Mouse (Mus musculus): ENCODE data around the gene Col17a1. TPM values are rescaled to one million over a fixed set of nuclear protein-coding genes. Genes with fewer than 3 reads are reported as not detected.

Gene Col17a1
- polyA plus RNA-seq, 1 experiment from 2014 or later = 1.1 TPM

- DNase-seq (ENCODE audit: low spot score) (no peak), ATAC-seq (replicated peaks; ENCODE audit: low FRiP score, low TSS enrichment, low read depth) (no peak)
- no peak overlapping the region for H3K4me3 ChIP-seq (ENCODE audit: low read depth, low read length)
- H3K9me3 ChIP-seq (ENCODE audit: control insufficient read depth, low read length) = no peaks in the 10 kb centered on the region
- WGBS = 86% methylated on average over 4 of the region's 4 CpGs
- H3K36me3 ChIP-seq (ENCODE audit: control insufficient read depth, insufficient read depth, low read length) = peaks cover 40% of the 10 kb centered on the region
- no peak overlapping the region for H3K27ac ChIP-seq (ENCODE audit: low read depth)
- no peak overlapping the region for H3K4me2 ChIP-seq (ENCODE audit: low read length)
- H3K27me3 ChIP-seq (replicated peaks; ENCODE audit: control insufficient read depth, insufficient read depth, low read length) = no peaks in the 10 kb centered on the region
- no peaks in the 10 kb centered on the region for H3K4me1 ChIP-seq (replicated peaks; ENCODE audit: control insufficient read depth, insufficient read depth, low read length)
- H3K9ac ChIP-seq (ENCODE audit: low read length) = no peak overlapping the region
Measured at GRCm38 (mm10) chr19:47635380-47635779, 56.5 kb downstream of the Col17a1 start.

- Histone ChIP-seq H3K9me3 (ENCODE audit: control insufficient read depth, low read length) (no peaks in the 10 kb centered on the region), H3K4me3 (ENCODE audit: low read depth, low read length) (no peak overlapping the region), H3K4me1 (replicated peaks; ENCODE audit: control insufficient read depth, insufficient read depth, low read length) (no peaks in the 10 kb centered on the region), H3K27ac (ENCODE audit: low read depth) (no peak overlapping the region), H3K9ac (ENCODE audit: low read length) (no peak overlapping the region), H3K27me3 (replicated peaks; ENCODE audit: control insufficient read depth, insufficient read depth, low read length) (no peaks in the 10 kb centered on the region), H3K4me2 (ENCODE audit: low read length) (no peak overlapping the region), H3K36me3 (ENCODE audit: control insufficient read depth, insufficient read depth, low read length) (peaks cover 24% of the 10 kb centered on the region)
- ATAC-seq (replicated peaks; ENCODE audit: low FRiP score, low TSS enrichment, low read depth) (no peak), DNase-seq (ENCODE audit: low spot score) (no peak)
- 99% methylated on average over 5 of the region's 5 CpGs for WGBS
Measured at GRCm38 (mm10) chr19:47631799-47632198, 60.1 kb downstream of the Col17a1 start.

- no peaks in the 10 kb centered on the region for H3K27me3 ChIP-seq (replicated peaks; ENCODE audit: control insufficient read depth, insufficient read depth, low read length)
- no peak overlapping the region for H3K4me3 ChIP-seq (ENCODE audit: low read depth, low read length)
- no peak overlapping the region for H3K9ac ChIP-seq (ENCODE audit: low read length)
- H3K4me2 ChIP-seq (ENCODE audit: low read length) = no peak overlapping the region
- DNase-seq (ENCODE audit: low spot score) (no peak), ATAC-seq (replicated peaks; ENCODE audit: low FRiP score, low TSS enrichment, low read depth) (no peak)
- no peak overlapping the region for H3K27ac ChIP-seq (ENCODE audit: low read depth)
- 82% methylated on average over 5 of the region's 5 CpGs for WGBS
- no peaks in the 10 kb centered on the region for H3K4me1 ChIP-seq (replicated peaks; ENCODE audit: control insufficient read depth, insufficient read depth, low read length)
- H3K9me3 ChIP-seq (ENCODE audit: control insufficient read depth, low read length) = no peaks in the 10 kb centered on the region
- H3K36me3 ChIP-seq (ENCODE audit: control insufficient read depth, insufficient read depth, low read length) = peaks cover 31% of the 10 kb centered on the region
Measured at GRCm38 (mm10) chr19:47630381-47630780, 61.5 kb downstream of the Col17a1 start.

GRCm38 (mm10) chr19:47629068-47629467 lies 62.8 kb downstream of the Col17a1 start:
- ATAC-seq (replicated peaks; ENCODE audit: low FRiP score, low TSS enrichment, low read depth) = no peak
- Histone ChIP-seq H3K4me1 (replicated peaks; ENCODE audit: control insufficient read depth, insufficient read depth, low read length) (no peaks in the 10 kb centered on the region), H3K4me2 (ENCODE audit: low read length) (no peak overlapping the region), H3K27ac (ENCODE audit: low read depth) (no peak overlapping the region), H3K4me3 (ENCODE audit: low read depth, low read length) (no peak overlapping the region), H3K36me3 (ENCODE audit: control insufficient read depth, insufficient read depth, low read length) (peaks cover 39% of the 10 kb centered on the region), H3K9me3 (ENCODE audit: control insufficient read depth, low read length) (no peaks in the 10 kb centered on the region), H3K9ac (ENCODE audit: low read length) (no peak overlapping the region), H3K27me3 (replicated peaks; ENCODE audit: control insufficient read depth, insufficient read depth, low read length) (no peaks in the 10 kb centered on the region)
- WGBS = 61% methylated on average over 5 of the region's 5 CpGs
- DNase-seq (ENCODE audit: low spot score) = no peak

- Histone ChIP-seq H3K9ac (ENCODE audit: low read length) (no peak overlapping the region), H3K4me2 (ENCODE audit: low read length) (no peak overlapping the region), H3K27me3 (replicated peaks; ENCODE audit: control insufficient read depth, insufficient read depth, low read length) (no peaks in the 10 kb centered on the region), H3K27ac (ENCODE audit: low read depth) (no peak overlapping the region), H3K4me3 (ENCODE audit: low read depth, low read length) (no peak overlapping the region), H3K36me3 (ENCODE audit: control insufficient read depth, insufficient read depth, low read length) (peaks cover 55% of the 10 kb centered on the region), H3K4me1 (replicated peaks; ENCODE audit: control insufficient read depth, insufficient read depth, low read length) (no peaks in the 10 kb centered on the region), H3K9me3 (ENCODE audit: control insufficient read depth, low read length) (no peaks in the 10 kb centered on the region)
- DNase-seq (ENCODE audit: low spot score) (no peak), ATAC-seq (replicated peaks; ENCODE audit: low FRiP score, low TSS enrichment, low read depth) (no peak)
- WGBS = 91% methylated on average over 10 of the region's 10 CpGs
Measured at GRCm38 (mm10) chr19:47627450-47627849, 64.4 kb downstream of the Col17a1 start.

- ATAC-seq (replicated peaks; ENCODE audit: low FRiP score, low TSS enrichment, low read depth) (no peak), DNase-seq (ENCODE audit: low spot score) (no peak)
- Histone ChIP-seq H3K9me3 (ENCODE audit: control insufficient read depth, low read length) (no peaks in the 10 kb centered on the region), H3K27me3 (replicated peaks; ENCODE audit: control insufficient read depth, insufficient read depth, low read length) (no peaks in the 10 kb centered on the region), H3K4me3 (ENCODE audit: low read depth, low read length) (no peak overlapping the region), H3K4me2 (ENCODE audit: low read length) (no peak overlapping the region), H3K27ac (ENCODE audit: low read depth) (no peak overlapping the region), H3K4me1 (replicated peaks; ENCODE audit: control insufficient read depth, insufficient read depth, low read length) (no peaks in the 10 kb centered on the region), H3K36me3 (ENCODE audit: control insufficient read depth, insufficient read depth, low read length) (peaks cover 73% of the 10 kb centered on the region), H3K9ac (ENCODE audit: low read length) (no peak overlapping the region)
- WGBS = 68% methylated on average over 10 of the region's 10 CpGs
Measured at GRCm38 (mm10) chr19:47624940-47625711, 66.8 kb downstream of the Col17a1 start.

- WGBS = 82% methylated on average over 8 of the region's 8 CpGs
- Histone ChIP-seq H3K4me3 (ENCODE audit: low read depth, low read length) (no peak overlapping the region), H3K27ac (ENCODE audit: low read depth) (no peak overlapping the region), H3K9ac (ENCODE audit: low read length) (no peak overlapping the region), H3K4me2 (ENCODE audit: low read length) (no peak overlapping the region), H3K27me3 (replicated peaks; ENCODE audit: control insufficient read depth, insufficient read depth, low read length) (no peaks in the 10 kb centered on the region), H3K9me3 (ENCODE audit: control insufficient read depth, low read length) (no peaks in the 10 kb centered on the region), H3K36me3 (ENCODE audit: control insufficient read depth, insufficient read depth, low read length) (peaks cover 92% of the 10 kb centered on the region), H3K4me1 (replicated peaks; ENCODE audit: control insufficient read depth, insufficient read depth, low read length) (no peaks in the 10 kb centered on the region)
- ATAC-seq (replicated peaks; ENCODE audit: low FRiP score, low TSS enrichment, low read depth) = no peak
- no peak for DNase-seq (ENCODE audit: low spot score)
Measured at GRCm38 (mm10) chr19:47621478-47621877, 70.4 kb downstream of the Col17a1 start.

- Histone ChIP-seq H3K4me2 (ENCODE audit: low read length) (no peak overlapping the region), H3K27me3 (replicated peaks; ENCODE audit: control insufficient read depth, insufficient read depth, low read length) (no peaks in the 10 kb centered on the region), H3K4me1 (replicated peaks; ENCODE audit: control insufficient read depth, insufficient read depth, low read length) (no peaks in the 10 kb centered on the region), H3K36me3 (ENCODE audit: control insufficient read depth, insufficient read depth, low read length) (peaks cover 53% of the 10 kb centered on the region), H3K27ac (ENCODE audit: low read depth) (no peak overlapping the region), H3K9me3 (ENCODE audit: control insufficient read depth, low read length) (no peaks in the 10 kb centered on the region), H3K4me3 (ENCODE audit: low read depth, low read length) (no peak overlapping the region), H3K9ac (ENCODE audit: low read length) (no peak overlapping the region)
- 58% methylated on average over 7 of the region's 7 CpGs for WGBS
- DNase-seq (ENCODE audit: low spot score) (no peak), ATAC-seq (replicated peaks; ENCODE audit: low FRiP score, low TSS enrichment, low read depth) (no peak)
Measured at GRCm38 (mm10) chr19:47613442-47613841, 78.5 kb downstream of the Col17a1 start.

GRCm38 (mm10) chr19:47608513-47608912 lies 83.4 kb downstream of the Col17a1 start:
- DNase-seq (ENCODE audit: low spot score) = no peak
- Histone ChIP-seq H3K4me1 (replicated peaks; ENCODE audit: control insufficient read depth, insufficient read depth, low read length) (no peaks in the 10 kb centered on the region), H3K27ac (ENCODE audit: low read depth) (no peak overlapping the region), H3K36me3 (ENCODE audit: control insufficient read depth, insufficient read depth, low read length) (peaks cover 15% of the 10 kb centered on the region), H3K4me3 (ENCODE audit: low read depth, low read length) (no peak overlapping the region), H3K9me3 (ENCODE audit: control insufficient read depth, low read length) (no peaks in the 10 kb centered on the region), H3K9ac (ENCODE audit: low read length) (no peak overlapping the region), H3K4me2 (ENCODE audit: low read length) (no peak overlapping the region), H3K27me3 (replicated peaks; ENCODE audit: control insufficient read depth, insufficient read depth, low read length) (no peaks in the 10 kb centered on the region)
- ATAC-seq (replicated peaks; ENCODE audit: low FRiP score, low TSS enrichment, low read depth) = no peak
- 72% methylated on average over 3 of the region's 3 CpGs for whole genome bisulfite sequencing

Data from intestine, embryonic 14.5 days (tissue).